Mouse (Mus musculus) brain, embryonic 14.5 days (tissue): ENCODE results near the gene Ssmem1.

ENCODE experiments used
- CTCF ChIP-seq: fragments of 200-500 bp; IDR thresholded peaks from 2 replicates; pipeline ENCODE4 v1.5.1; 2012; ENCODE audit warnings: inconsistent platforms, mild to moderate bottlenecking, moderate library complexity, borderline replicate concordance; ENCODE audit not compliant: insufficient read depth, insufficient read length; ENCODE audit errors: extremely low read depth
- POLR2A ChIP-seq: fragments of 200-500 bp; IDR thresholded peaks from 2 replicates; pipeline ENCODE4 v1.6.1; 2012; ENCODE audit warnings: mild to moderate bottlenecking, inconsistent platforms, borderline replicate concordance; ENCODE audit not compliant: poor library complexity, insufficient read depth, insufficient read length, severe bottlenecking; ENCODE audit errors: extremely low read depth

- TF ChIP-seq POLR2A: no peak
- no peak for TF ChIP-seq CTCF
These were observed 33.4 kb downstream of the Ssmem1 start for GRCm38 (mm10) chr6:30543077-30543476.
